Mouse (Mus musculus) layer of hippocampus, postnatal 25 days (tissue): ENCODE measurements around the gene Faim. TPM values are rescaled to one million over a fixed set of nuclear protein-coding genes. Genes with fewer than 3 reads are reported as not detected.
A peak's percentile ranks its signal among the peaks of the same experiment; 100 is the strongest.

Source experiments
- DNase-seq, 2 experiments: peaks; one replicate each; pipeline ENCODE4 v3.0.0; 2022; ENCODE audit warnings: mixed read lengths in 2 of 2, low spot score in 1 of 2; ENCODE audit errors: extremely low spot score in 1 of 2
- total RNA-seq, 2 experiments: library from RNA; stranded (reverse); gene quantifications; 2 replicates each; pipeline ENCODE4 v1.2.3; 2021

The Faim gene
- 10 to 100 TPM; 55.0 to 60.5 TPM for total RNA-seq

DNA sequence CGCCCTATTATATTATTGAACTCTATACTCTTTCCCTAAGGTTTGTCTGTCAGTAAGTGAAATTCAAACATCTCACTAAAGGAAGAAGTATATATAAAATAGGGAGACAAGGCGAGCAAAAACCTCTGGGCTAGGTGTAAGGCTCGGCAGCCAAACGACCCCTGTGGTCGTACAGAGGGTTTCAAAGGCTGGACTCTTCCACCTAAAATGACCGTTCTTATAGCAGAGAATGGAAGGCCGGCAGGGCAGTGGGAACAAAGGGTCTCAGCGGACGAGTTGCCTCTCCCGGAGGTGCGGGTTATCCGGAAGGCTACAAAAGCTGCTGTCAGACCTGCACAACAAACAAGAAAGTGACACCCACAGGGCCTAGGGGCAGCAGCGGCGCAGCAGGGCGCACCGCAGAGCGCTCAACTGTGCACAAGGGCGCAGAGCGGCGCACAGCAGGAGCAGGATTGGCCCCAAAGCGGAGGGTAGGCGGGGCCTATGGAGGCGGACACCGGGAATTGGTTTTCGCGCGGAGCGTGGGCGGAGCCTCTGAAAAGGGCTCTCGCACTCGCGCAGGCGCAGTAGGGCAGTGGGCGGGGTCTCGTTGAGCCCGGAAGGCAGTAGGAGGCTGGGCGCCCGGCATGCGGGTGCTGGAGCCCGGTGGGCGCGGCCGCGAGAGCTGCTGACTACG lies at the start of gene Faim:
Gene Faim, plus strand, starts transcription at position 574 of the 676 bp plus-strand sequence.
- DNase-seq: peak; percentile 100

DNA sequence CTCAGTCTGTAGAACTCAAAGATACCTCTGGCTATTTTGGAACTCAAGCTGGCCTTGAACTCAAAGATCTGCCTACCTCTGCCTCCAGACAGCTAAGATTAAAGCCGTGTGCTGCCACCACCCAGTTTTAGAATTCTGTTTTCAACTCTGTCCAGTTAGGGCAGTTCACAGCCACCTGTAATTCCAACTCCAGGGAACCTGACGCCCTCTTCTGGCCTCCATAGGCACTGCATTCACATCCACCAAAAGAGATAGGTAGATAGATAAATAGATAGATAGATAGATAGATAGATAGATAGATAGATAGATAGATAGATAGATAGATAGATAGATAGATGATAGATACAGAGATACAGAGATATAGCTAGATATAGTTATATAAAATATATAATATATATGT lies 46.9 kb upstream of the Faim start:
- no peak for DNase-seq

DNA sequence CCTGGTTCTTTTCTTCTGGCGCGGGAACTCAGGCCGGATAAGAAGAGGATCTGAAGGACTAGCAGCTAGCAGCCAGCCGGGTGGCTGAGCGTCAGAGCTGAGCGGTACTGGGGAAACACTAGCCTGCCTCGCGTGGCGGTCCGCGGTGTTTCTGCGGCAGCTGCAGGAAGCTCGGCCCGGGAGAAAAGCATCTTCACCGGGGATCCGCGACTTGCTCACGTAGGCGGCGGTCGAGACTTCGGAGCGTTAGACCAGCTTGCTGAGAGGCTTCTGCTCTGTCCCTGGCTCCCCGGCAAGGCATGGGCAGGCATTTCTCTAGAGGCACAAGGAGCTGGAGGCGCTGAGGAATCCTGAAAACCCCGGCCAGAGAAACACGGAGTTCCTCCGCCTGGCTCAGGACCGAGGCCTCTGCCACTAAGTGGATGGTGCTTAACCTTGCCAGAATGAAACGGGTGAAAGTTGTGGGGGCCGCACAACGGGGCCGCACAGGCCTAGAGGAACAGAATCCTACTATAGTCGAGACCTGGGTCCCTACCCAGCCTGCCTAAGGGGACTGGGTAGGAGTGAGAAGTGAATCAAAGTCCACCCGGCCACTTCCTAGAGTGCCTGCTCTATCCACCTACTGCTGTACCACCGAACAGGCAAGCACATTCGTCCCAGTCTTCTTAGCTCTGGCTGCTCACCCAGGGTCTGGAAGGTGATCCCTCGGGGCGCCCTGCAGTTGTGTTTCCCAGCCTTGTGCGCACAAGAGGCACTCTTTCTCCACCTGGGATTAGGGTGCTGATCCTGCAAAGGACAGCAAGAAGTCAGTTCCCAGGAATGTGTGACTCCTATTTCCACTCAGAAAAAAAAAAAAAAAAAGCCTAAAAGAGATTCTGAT lies 33.8 kb upstream of the Faim start:
- no peak for DNase-seq

GRCm38 (mm10) chr9:98953291-98953690 lies 32.9 kb upstream of the Faim start:
- no peak for DNase-seq

DNA sequence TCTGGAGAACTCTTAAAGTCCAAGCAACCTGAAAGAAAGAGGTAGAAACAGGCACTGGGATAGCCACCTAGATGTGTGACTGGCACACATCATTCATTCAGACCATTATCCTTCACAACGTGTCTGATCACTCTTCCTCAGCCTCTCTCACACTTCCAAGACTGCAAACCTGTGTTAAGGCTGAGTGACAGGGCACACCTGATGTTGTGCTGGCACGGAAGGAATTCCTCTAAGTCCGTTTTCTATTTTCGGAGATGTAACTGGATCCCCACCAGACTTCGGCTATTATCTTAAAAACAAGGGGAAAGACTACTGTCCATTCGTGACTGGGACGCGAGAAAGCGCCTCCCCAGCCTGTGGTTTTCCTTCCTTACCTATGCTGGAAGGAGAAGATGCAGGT lies 32.3 kb upstream of the Faim start:
- no peak for DNase-seq

DNA sequence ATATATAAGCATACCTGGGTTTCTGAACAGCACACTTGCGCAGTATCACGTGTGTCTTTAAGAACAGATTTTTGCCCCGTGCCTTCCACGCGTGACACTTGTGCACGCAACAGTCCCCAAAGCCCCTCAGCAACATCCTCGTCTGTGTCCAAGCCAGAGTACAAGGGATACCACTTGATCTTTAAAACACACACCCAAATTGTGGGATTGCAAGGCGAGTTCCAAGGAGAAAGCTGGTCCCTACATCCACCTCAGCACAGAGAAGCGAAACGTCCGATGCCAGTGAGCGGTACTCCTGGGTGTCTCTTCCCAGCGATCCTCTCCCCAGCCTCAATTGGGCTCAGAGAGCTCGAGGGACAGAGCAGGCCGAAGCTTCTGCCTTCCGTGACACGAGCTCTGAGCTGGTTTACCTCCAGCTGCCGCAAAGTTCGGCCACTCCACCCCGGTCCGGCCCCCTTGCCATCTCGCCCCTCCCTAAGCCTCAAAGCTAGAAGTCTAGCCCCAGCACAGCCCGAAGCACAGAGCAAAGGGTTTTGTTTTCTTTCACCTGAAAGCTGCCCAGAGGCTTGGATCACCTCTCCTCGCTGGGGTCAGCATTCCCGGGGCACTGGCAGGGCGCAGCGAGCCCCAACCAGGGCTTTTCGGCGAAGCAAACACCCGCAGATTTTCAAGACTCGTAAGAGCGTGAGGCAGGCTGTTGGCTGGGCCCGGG lies 31.6 kb upstream of the Faim start:
- DNase-seq: no peak

- DNase-seq: no peak
Measured at GRCm38 (mm10) chr9:98955103-98955715, 31.0 kb upstream of the Faim start, which contains the start of gene Foxl2. Gene Foxl2 (plus strand): TSS chr9:98955288.

DNA sequence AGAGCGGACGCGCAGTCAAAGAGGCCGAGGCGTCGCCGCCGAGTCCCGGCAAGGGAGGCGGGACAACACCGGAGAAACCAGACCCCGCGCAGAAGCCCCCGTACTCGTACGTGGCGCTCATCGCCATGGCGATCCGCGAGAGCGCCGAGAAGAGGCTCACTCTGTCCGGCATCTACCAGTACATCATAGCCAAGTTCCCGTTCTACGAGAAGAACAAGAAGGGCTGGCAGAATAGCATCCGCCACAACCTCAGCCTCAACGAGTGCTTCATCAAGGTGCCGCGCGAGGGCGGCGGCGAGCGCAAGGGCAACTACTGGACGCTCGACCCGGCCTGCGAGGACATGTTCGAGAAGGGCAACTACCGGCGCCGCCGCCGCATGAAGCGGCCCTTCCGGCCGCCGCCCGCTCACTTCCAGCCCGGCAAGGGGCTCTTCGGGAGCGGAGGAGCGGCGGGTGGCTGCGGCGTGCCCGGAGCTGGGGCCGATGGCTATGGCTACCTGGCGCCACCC lies 30.4 kb upstream of the Faim start:
- DNase-seq: no peak

GRCm38 (mm10) chr9:98956591-98957381 lies 29.4 kb upstream of the Faim start:
- DNase-seq: no peak

DNA sequence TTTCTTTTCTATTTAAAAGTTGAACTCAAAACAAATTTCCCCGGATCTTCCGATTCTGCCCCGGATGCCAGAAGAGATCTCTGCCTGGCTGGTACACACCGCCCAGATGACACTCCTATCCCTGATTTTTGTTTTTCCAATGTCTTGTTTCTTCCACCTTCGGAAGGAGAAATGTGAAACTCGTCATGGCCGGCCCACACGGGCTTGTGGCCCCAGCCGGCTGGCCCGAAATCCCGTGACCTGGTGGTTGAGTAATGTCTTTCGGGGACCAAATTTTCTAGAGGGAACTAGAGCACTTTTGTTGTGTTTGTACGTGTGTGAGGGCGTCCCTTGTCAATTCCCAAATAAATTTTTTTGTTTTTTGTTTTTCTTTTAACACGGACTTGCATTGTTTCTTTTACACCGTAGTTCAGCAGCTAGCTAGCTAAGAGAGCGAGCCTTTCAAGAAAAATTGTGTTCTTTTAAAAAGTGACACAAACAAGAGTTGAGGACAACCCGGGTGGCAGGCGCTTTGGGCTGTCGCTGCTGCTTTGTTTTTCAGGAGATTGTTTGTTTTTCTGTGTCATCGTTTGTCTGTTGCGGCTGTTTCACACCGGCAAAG lies 28.3 kb upstream of the Faim start:
- DNase-seq: no peak

DNA sequence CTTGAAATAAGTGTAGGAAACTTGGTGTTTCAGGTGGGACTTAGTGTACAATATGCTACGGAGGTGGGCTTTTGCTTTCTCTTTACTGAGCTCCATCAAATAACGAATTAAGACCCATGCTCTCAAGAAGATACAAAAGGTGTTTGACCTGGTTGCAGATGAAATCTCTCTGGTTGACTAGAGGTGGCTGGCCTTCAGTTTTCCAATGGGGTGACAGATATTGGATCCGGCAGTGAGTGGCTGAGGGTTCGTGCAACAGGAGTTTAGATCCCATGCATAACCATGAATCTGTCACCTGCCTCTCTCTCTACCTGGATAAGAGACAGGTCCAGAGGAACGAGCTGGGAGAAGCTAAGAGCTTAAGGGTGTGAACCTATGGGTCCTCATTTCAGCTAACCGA lies 27.5 kb upstream of the Faim start:
- DNase-seq: no peak

GRCm38 (mm10) chr9:98959851-98960250 lies 26.3 kb upstream of the Faim start:
- no peak for DNase-seq

DNA sequence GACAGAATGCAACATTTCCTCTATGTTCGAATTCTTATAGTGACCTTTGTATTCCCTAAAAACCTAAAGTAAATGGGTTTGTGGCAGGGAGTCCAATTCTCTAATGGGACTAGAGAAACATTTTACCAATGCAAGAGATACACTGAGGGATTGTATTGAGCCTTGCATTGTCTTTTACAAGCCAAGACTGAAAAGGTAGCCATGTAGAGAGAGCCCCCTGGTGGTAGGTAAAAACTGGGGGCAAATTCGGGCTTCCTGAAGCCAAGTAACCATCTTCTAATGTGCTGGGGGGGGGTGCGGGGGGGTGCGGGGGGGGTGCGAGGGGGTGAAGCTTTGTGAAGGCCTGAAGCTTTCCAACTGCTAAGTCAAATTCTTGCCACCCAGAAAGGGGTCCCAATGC lies 25.8 kb upstream of the Faim start:
- no peak for DNase-seq

GRCm38 (mm10) chr9:98961591-98962477 lies 24.3 kb upstream of the Faim start:
- DNase-seq: no peak

GRCm38 (mm10) chr9:98962478-98963142 lies 23.6 kb upstream of the Faim start:
- no peak for DNase-seq

DNA sequence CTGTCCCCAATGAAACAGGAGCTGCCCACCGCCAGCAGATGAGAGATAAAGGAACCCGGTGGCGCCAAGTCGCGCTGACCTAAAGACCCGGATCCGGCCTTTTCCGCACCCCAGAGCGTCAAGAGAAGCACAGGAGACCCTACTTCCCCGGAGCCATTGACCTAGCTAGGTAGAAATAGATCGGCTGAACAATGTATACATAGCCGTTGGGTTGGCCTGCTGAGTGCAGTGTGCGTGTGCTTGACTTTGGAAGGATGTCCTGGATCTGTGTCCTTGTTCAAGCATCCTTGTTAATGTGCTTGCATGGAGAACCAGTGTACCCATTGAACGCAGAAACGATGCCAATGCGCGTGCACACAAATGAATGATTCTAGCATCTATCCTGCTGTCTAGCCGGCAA lies 22.5 kb upstream of the Faim start:
- DNase-seq: no peak

DNA sequence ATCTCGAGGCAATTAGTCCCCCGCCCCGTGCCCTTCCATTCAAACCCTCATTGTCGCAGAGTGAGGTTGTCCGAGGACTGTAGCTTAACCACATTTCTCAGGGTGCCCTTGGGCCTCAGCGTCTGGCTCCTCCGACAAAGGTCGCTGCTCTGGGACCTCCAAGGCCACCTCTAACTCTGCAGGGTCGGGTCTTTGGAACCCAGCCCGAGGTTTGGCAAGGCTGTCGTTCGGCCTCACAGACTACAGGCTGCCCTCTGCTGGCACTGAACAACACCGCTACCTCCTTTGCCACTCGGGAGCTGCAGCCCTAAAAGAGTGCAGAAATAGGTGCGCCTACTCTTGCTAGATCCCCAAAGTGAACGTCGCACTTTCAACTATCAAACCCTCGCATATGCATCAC lies 21.1 kb upstream of the Faim start:
- no peak for DNase-seq

GRCm38 (mm10) chr9:98973101-98973521 lies 13.1 kb upstream of the Faim start:
- no peak for DNase-seq
